Mouse (Mus musculus): ENCODE data around the gene Ppp1r14c.

GRCm38 (mm10) chr10:3383176-3383575, 17.3 kb downstream of the Ppp1r14c start:
- TF ChIP-seq POLR2A (IDR thresholded peaks at IDR 0.05; ENCODE audit: insufficient read length, low read depth) (no peak), E2F4 (IDR thresholded peaks at IDR 0.05; ENCODE audit: insufficient read depth) (no peak), MYOG (IDR thresholded peaks at IDR 0.05; ENCODE audit: control insufficient read depth in 1 of 3, insufficient read depth in 1 of 3, insufficient read length in 2 of 3, low read depth in 2 of 3) (no peak), MYOD1 (IDR thresholded peaks at IDR 0.05; ENCODE audit: control insufficient read depth in 1 of 3, insufficient read length in 2 of 3, low read depth in 2 of 3) (no peak), MAX (IDR thresholded peaks at IDR 0.05; ENCODE audit: low read depth) (no peak), TCF12 (IDR thresholded peaks at IDR 0.05; ENCODE audit: insufficient read depth, poor library complexity, severe bottlenecking) (no peak), CEBPB (IDR thresholded peaks at IDR 0.05; ENCODE audit: insufficient read depth, poor library complexity, severe bottlenecking) (no peak)

All from myocyte (in vitro differentiated cells).